Mouse (Mus musculus): ENCODE data around the gene Scgb1a1. TPM values are rescaled to one million over a fixed set of nuclear protein-coding genes. Genes with fewer than 3 reads are reported as not detected.

The Scgb1a1 gene
- polyA plus RNA-seq, 1 experiment from 2014 or later, result 12.6 TPM

DNA sequence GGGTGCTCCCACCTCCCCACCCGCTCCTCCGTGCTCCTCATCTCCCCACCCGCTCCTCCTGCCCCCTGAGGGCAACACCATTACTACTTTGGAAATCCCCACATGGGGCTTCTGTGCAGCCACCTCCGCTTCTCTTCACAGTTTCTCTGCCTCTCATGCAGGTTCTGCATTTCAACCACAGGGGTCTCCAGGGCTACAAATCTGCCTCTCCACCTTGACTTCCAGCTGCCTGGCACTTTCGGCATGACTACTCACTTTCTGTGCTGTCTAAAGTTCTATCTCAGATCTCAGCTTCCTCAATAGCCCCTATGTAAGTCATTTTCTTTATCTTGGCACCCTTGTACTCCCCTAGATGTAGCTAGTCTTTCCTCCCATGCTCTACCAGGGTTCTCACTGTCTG is 20.5 kb downstream of the Scgb1a1 start:
- H3K4me1 ChIP-seq (replicated peaks; ENCODE audit: control insufficient read depth, insufficient read depth), result peaks cover 19% of the 10 kb centered on the region
- H3K36me3 ChIP-seq (ENCODE audit: control insufficient read depth, insufficient read depth, low read length), result no peaks in the 10 kb centered on the region
- H3K27me3 ChIP-seq (ENCODE audit: control insufficient read depth, insufficient read depth, low read length), result no peaks in the 10 kb centered on the region
- no peaks in the 10 kb centered on the region for H3K9me3 ChIP-seq (ENCODE audit: control insufficient read depth, low read length)
- 73% methylated on average over 5 of the region's 5 CpGs for WGBS
- peak overlapping the region; percentile 37 for H3K27ac ChIP-seq (replicated peaks)
- ATAC-seq (ENCODE audit: low FRiP score, low TSS enrichment) (no peak), DNase-seq (ENCODE audit: low spot score) (no peak)
- no peak overlapping the region for H3K4me3 ChIP-seq (ENCODE audit: low read depth, low read length)
- no peak overlapping the region for H3K4me2 ChIP-seq (replicated peaks; ENCODE audit: low read depth)
- no peak for TF ChIP-seq EP300 (optimal IDR thresholded peaks at IDR 0.05)
- TF ChIP-seq CTCF (IDR thresholded peaks at IDR 0.05; ENCODE audit: low read depth), result no peak
- no peak overlapping the region for H3K9ac ChIP-seq (ENCODE audit: low read length)

DNA sequence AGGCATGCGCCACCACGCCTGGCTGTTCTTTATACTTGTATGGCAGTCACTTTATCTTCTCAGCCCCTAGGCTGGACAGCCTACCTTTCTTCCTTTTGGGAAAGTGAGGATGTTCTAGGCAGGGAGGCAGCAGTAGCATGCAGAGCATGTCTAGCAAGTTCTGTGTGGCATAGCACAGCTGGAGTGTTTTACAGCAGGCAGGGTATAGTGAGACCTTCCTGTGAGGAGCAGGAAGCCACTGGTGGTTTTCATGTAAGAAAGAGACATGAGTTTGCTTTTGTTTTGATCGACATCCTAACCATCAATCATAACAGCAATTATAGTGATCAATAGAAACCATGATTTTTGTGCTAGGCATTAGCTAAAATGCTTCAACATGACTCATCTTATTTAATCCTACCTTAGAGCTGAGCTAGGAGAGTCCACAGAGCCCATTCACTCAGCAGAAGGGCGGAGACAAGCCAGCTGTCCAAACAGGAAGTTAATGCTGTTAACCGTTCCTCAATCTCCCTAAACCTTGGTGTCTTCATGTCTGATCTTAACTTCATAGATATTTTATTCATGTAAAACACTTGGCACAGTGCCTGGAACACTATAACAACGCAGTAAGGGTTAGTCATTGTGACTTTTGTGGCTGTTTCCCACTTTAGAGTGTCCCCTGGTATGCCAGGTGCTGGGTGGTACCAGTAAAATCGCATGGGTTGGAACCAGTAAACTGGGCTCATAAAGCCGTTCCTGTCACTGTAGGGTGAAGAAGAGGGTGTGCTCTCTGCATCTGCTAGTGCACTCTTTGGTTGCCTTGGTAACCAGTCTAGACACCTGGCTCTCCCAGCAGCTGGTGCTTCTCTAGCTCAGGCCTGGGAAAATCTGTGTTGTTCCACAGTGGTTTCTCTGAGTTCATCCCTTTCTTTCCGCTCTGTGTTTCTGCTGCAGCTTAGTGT is 21.9 kb downstream of the Scgb1a1 start:
- Histone ChIP-seq H3K36me3 (ENCODE audit: control insufficient read depth, insufficient read depth, low read length) (no peaks in the 10 kb centered on the region), H3K9me3 (ENCODE audit: control insufficient read depth, low read length) (no peaks in the 10 kb centered on the region), H3K9ac (ENCODE audit: low read length) (no peak overlapping the region), H3K4me1 (replicated peaks; ENCODE audit: control insufficient read depth, insufficient read depth) (peaks cover 10% of the 10 kb centered on the region), H3K27me3 (ENCODE audit: control insufficient read depth, insufficient read depth, low read length) (no peaks in the 10 kb centered on the region), H3K4me3 (ENCODE audit: low read depth, low read length) (no peak overlapping the region), H3K4me2 (replicated peaks; ENCODE audit: low read depth) (no peak overlapping the region), H3K27ac (replicated peaks) (peak overlapping the region; percentile 69)
- ATAC-seq (ENCODE audit: low FRiP score, low TSS enrichment), result peak; percentile 82
- TF ChIP-seq CTCF (IDR thresholded peaks at IDR 0.05; ENCODE audit: low read depth) (no peak), EP300 (optimal IDR thresholded peaks at IDR 0.05) (peak; percentile 20)
- 26% methylated on average over 9 of the region's 9 CpGs for WGBS
- DNase-seq (ENCODE audit: low spot score), result peak; percentile 43

GRCm38 (mm10) chr19:9063831-9064230 is 23.9 kb downstream of the Scgb1a1 start:
- ATAC-seq (ENCODE audit: low FRiP score, low TSS enrichment) (no peak), DNase-seq (ENCODE audit: low spot score) (no peak)
- H3K9ac ChIP-seq (ENCODE audit: low read length), result no peak overlapping the region
- H3K4me1 ChIP-seq (replicated peaks; ENCODE audit: control insufficient read depth, insufficient read depth), result no peaks in the 10 kb centered on the region
- H3K27me3 ChIP-seq (ENCODE audit: control insufficient read depth, insufficient read depth, low read length), result no peaks in the 10 kb centered on the region
- no peaks in the 10 kb centered on the region for H3K9me3 ChIP-seq (ENCODE audit: control insufficient read depth, low read length)
- no peak overlapping the region for H3K4me3 ChIP-seq (ENCODE audit: low read depth, low read length)
- no peak for TF ChIP-seq EP300 (optimal IDR thresholded peaks at IDR 0.05)
- no peak for TF ChIP-seq CTCF (IDR thresholded peaks at IDR 0.05; ENCODE audit: low read depth)
- WGBS, result 78% methylated on average over 3 of the region's 3 CpGs
- no peak overlapping the region for H3K27ac ChIP-seq (replicated peaks)
- H3K4me2 ChIP-seq (replicated peaks; ENCODE audit: low read depth), result no peak overlapping the region
- H3K36me3 ChIP-seq (ENCODE audit: control insufficient read depth, insufficient read depth, low read length), result no peaks in the 10 kb centered on the region

DNA sequence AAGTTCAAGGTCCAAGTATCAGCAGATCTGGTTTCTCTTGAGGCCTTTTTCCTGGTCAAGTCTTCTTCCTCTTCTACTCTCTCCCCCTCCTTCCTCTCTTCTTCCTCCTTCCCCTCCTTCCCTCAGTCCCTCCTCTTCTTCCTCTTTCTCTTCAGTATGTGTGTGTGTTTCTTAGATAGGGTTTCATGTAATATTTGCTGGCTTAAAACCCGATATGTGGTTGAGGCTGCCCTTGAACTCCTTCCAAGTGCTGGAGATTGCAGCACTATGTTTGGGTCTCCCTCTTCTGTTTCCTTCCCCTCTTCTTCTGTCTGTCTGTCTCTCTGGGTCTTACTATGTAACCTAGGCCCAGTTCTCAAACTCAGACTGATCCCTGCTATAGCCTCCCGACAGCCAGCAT is 24.9 kb downstream of the Scgb1a1 start:
- 89% methylated on average over 2 of the region's 2 CpGs for WGBS
- TF ChIP-seq CTCF (IDR thresholded peaks at IDR 0.05; ENCODE audit: low read depth) (no peak), EP300 (optimal IDR thresholded peaks at IDR 0.05) (no peak)
- Histone ChIP-seq H3K27me3 (ENCODE audit: control insufficient read depth, insufficient read depth, low read length) (no peaks in the 10 kb centered on the region), H3K36me3 (ENCODE audit: control insufficient read depth, insufficient read depth, low read length) (no peaks in the 10 kb centered on the region), H3K4me3 (ENCODE audit: low read depth, low read length) (no peak overlapping the region), H3K9ac (ENCODE audit: low read length) (no peak overlapping the region), H3K27ac (replicated peaks) (no peak overlapping the region), H3K4me1 (replicated peaks; ENCODE audit: control insufficient read depth, insufficient read depth) (no peaks in the 10 kb centered on the region), H3K4me2 (replicated peaks; ENCODE audit: low read depth) (no peak overlapping the region), H3K9me3 (ENCODE audit: control insufficient read depth, low read length) (no peaks in the 10 kb centered on the region)
- ATAC-seq (ENCODE audit: low FRiP score, low TSS enrichment), result no peak
- DNase-seq (ENCODE audit: low spot score), result no peak

- Histone ChIP-seq H3K27me3 (ENCODE audit: control insufficient read depth, insufficient read depth, low read length) (no peaks in the 10 kb centered on the region), H3K9ac (ENCODE audit: low read length) (no peak overlapping the region), H3K4me1 (replicated peaks; ENCODE audit: control insufficient read depth, insufficient read depth) (no peaks in the 10 kb centered on the region), H3K9me3 (ENCODE audit: control insufficient read depth, low read length) (no peaks in the 10 kb centered on the region), H3K4me2 (replicated peaks; ENCODE audit: low read depth) (no peak overlapping the region), H3K4me3 (ENCODE audit: low read depth, low read length) (no peak overlapping the region), H3K36me3 (ENCODE audit: control insufficient read depth, insufficient read depth, low read length) (no peaks in the 10 kb centered on the region), H3K27ac (replicated peaks) (no peak overlapping the region; the same call in 1 of the 2 replicates)
- ATAC-seq (ENCODE audit: low FRiP score, low TSS enrichment) (no peak), DNase-seq (ENCODE audit: low spot score) (no peak)
- WGBS, result 83% methylated on average over 8 of the region's 8 CpGs
- TF ChIP-seq CTCF (IDR thresholded peaks at IDR 0.05; ENCODE audit: low read depth) (no peak), EP300 (optimal IDR thresholded peaks at IDR 0.05) (no peak)
Observed at GRCm38 (mm10) chr19:9061221-9061893, 26.4 kb downstream of the Scgb1a1 start.

DNA sequence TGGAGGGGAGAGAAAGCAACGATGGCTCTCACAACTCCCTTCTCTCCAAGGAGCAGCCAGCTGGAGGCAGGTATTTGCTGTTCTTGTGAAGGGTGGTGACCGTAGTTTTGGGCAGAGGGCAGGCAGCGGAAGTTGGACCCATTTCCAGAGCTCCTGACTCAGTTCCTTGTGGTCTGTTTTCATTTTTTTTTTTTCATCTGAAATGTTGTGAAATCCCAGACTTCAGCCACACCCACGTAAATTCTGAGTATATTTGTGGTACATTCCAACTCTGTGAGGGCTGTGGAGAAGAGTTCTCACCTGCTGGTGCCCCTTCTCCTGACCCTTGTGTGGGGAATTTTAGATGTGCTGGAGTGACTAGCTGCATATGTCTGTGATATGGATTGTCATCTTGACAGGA is 27.7 kb downstream of the Scgb1a1 start:
- Histone ChIP-seq H3K27ac (replicated peaks) (no peak overlapping the region), H3K9me3 (ENCODE audit: control insufficient read depth, low read length) (no peaks in the 10 kb centered on the region), H3K9ac (ENCODE audit: low read length) (no peak overlapping the region), H3K4me1 (replicated peaks; ENCODE audit: control insufficient read depth, insufficient read depth) (no peaks in the 10 kb centered on the region), H3K4me2 (replicated peaks; ENCODE audit: low read depth) (no peak overlapping the region), H3K36me3 (ENCODE audit: control insufficient read depth, insufficient read depth, low read length) (no peaks in the 10 kb centered on the region), H3K27me3 (ENCODE audit: control insufficient read depth, insufficient read depth, low read length) (no peaks in the 10 kb centered on the region), H3K4me3 (ENCODE audit: low read depth, low read length) (no peak overlapping the region)
- TF ChIP-seq CTCF (IDR thresholded peaks at IDR 0.05; ENCODE audit: low read depth) (no peak), EP300 (optimal IDR thresholded peaks at IDR 0.05) (no peak)
- ATAC-seq (ENCODE audit: low FRiP score, low TSS enrichment), result no peak
- DNase-seq (ENCODE audit: low spot score), result no peak
- WGBS, result 60% methylated on average over 4 of the region's 4 CpGs
